Mouse (Mus musculus) telencephalon, adult 2 months (tissue): ENCODE results near the gene Rapgef2.
A peak's percentile ranks its signal among the peaks of the same experiment; 100 is the strongest.
"Not testable (repeated sequence)": the region's sequence is repeated elsewhere in the genome, so short reads cannot be mapped to it uniquely, and the experiment has no call there.

Source experiments
- DNase-seq: peaks from one replicate; pipeline ENCODE4 v3.0.0-alpha.2; 2011; ENCODE audit warnings: low read depth, low spot score

The Rapgef2 gene

GRCm38 (mm10) chr3:79101737-79102136 lies 184.6 kb downstream of the Rapgef2 start:
- DNase-seq = no peak

- no peak for DNase-seq
Measured at GRCm38 (mm10) chr3:79100831-79101230, 185.5 kb downstream of the Rapgef2 start.

- DNase-seq = no peak
Measured at GRCm38 (mm10) chr3:79089091-79089490, 197.2 kb downstream of the Rapgef2 start.

GRCm38 (mm10) chr3:79088461-79088860 lies 197.9 kb downstream of the Rapgef2 start:
- DNase-seq = no peak

GRCm38 (mm10) chr3:79086282-79086681 lies 200.0 kb downstream of the Rapgef2 start:
- DNase-seq = no peak

DNA sequence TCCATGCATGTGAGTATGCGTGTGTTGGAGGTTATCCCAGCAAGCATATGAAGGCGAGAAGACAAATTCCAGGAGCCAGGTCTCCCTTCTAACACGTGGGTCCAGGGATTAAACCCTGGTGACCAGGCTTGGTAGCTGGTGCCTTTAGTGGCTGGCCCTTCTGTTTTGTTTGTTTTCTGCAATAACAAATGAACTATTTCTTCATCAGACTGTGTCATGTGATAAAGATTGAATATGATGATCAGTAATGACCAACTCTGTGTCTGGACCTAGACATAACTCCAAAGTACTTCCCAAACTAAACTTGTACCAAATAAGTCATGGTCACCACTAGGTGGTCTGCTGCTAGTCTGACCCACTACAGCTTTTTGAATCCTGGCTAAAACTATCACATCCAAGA lies 202.4 kb downstream of the Rapgef2 start:
- DNase-seq = no peak

- no peak for DNase-seq
Measured at GRCm38 (mm10) chr3:79083030-79083429, 203.3 kb downstream of the Rapgef2 start.

DNA sequence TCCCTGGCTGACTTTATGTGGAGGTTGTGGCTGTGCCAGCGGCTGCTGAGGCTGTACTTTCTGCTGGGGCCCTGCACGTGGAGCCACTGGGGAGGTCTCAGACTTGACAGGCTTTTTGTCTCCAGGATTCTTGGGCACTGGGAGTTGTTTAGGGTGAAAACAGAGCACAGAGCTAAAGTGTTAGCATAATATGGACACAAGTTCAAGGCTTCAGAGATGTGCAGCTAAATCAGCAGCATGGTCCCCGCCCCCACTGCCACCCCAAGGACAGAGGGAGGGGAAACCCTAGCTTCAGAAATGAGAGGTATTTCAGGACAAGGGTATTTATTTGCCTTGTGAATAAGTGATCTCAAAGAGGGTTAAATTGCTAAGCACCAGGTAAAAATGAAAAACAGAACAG lies 207.2 kb downstream of the Rapgef2 start:
- no peak for DNase-seq

GRCm38 (mm10) chr3:79074970-79075369 lies 211.3 kb downstream of the Rapgef2 start:
- DNase-seq = no peak

- DNase-seq = no peak
Measured at GRCm38 (mm10) chr3:79073541-79074244, 212.6 kb downstream of the Rapgef2 start.

GRCm38 (mm10) chr3:79071561-79071960 lies 214.8 kb downstream of the Rapgef2 start:
- DNase-seq = peak; percentile 45

GRCm38 (mm10) chr3:79069891-79070290 lies 216.4 kb downstream of the Rapgef2 start:
- no peak for DNase-seq

DNA sequence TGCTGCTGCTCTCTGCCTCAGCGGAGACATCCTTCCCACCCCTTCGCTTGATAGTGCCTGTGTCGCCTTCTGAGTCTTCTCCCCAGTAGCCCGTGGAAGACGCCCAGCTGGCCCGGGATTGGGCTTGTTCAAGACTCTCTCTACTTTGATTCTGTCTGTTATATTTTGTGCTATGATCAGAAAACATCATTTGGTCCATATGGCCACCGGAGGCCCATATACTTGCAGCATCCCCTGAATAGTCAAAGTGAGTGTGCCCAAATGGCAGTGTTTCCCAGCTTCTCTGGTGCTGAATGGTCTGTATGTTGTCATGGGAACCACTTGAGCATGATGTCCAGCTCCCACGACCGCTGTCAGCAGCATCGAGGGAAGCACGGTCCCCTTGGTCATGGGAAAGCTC lies 217.3 kb downstream of the Rapgef2 start:
- no peak for DNase-seq

DNA sequence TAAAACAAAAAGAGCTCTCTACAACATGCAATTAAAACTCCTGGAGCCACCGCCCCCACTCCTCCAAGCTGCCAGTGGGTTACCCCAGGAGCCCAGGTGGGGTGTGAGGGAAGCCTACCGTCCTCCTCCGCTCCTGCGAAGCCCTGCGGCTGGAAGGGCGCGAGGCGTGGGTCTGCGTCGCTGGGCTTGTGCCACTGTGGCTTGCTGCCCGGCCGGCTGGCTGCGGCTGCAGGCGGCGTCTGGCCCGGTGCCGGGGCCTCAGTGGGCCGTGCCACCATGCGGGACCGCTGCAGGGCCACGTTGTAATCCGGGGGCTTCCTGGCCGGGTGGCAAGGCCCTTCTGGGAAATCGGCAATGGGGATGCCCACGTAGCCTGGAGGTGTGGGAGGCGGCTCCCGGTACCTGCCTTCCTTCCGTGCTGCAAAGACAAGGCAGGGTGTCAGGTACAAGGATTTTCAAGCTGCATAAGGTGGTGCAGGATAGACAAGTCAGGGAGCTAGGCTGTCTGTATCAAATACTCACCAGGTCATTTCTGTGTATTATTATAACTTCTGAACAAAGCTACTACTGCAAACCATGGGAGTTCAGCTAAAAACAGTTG lies 219.8 kb downstream of the Rapgef2 start:
- peak; percentile 40 for DNase-seq

- no peak for DNase-seq
Measured at GRCm38 (mm10) chr3:79064096-79064495, 222.2 kb downstream of the Rapgef2 start.

DNA sequence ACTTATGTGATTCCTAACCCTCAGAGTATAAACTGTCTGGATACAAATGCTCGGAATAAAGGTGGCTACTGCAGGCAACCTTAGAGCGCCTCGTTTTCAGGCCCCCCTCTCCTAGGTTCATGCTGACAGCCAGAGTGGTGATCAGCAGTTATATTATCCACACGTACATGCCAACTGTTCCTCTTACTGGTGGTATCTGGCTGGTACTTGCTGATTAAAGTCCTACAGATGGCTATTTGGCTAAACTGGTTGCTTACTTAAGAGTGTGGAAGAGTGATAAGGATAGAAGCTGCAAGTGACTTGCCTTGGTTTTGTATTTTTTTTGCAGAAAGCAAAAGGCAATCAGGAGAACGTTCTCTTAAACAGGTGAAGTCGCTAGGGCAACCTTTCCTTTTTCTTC lies 224.9 kb downstream of the Rapgef2 start:
- no peak for DNase-seq

- not testable (repeated sequence) for DNase-seq
Measured at GRCm38 (mm10) chr3:79058491-79058890, 227.8 kb downstream of the Rapgef2 start.

GRCm38 (mm10) chr3:79045251-79045650 lies 241.1 kb downstream of the Rapgef2 start:
- no peak for DNase-seq

- no peak for DNase-seq
Measured at GRCm38 (mm10) chr3:79042973-79043372, 243.3 kb downstream of the Rapgef2 start.

DNA sequence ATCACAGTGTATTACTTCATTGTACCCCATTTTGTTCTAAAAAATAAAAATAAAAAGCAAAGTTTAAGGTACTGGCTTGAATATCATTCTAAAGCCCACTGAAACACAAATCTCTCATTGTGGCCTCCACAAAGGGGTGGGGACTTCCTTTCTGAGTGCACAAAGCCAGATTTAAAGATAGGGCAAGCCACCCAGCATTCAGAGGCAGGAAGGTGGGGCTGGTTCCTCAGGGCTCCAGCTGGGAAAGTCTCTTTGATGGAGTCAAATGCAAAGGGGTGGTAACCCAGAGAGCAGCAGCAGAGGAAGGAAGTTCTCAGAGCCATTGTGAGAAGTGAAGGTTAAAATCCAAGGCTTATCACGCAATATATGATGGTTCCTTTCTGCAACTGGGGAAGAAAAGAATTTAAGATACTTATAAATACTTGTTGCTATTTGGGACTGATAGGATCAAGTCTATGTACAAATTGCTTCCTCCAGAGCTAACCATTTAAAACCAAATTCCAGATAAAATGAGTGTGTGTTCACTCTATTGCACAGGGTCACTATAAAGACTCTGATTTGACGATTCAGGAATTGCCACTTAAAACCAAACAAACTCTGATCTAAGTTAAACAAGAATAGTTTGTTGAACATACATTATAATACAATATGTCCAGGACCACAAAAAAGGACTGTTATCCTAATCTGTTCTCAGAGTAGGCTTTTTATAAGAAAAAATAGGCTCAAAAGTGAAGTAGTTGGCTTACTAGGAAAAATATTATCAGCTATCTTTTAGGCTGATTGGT lies 246.5 kb downstream of the Rapgef2 start:
- no peak for DNase-seq

DNA sequence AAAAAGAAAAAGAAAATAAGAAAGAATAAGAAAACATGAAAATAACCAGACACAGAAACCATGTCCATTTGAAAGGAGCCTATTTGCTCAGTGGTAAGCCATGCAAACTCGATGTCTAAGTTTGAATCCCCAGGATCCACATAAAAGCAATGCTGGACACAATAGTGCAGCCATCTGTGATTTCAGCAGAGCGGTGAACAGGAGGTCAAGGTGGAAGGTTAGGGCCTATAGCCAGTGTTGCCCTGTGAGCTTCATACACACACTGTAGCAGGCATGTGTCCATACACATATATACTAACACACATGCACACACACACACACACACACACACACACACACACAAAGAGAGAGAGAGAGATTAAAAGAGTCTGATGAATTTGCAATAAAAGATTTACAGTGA lies 247.3 kb downstream of the Rapgef2 start:
- DNase-seq = no peak

DNA sequence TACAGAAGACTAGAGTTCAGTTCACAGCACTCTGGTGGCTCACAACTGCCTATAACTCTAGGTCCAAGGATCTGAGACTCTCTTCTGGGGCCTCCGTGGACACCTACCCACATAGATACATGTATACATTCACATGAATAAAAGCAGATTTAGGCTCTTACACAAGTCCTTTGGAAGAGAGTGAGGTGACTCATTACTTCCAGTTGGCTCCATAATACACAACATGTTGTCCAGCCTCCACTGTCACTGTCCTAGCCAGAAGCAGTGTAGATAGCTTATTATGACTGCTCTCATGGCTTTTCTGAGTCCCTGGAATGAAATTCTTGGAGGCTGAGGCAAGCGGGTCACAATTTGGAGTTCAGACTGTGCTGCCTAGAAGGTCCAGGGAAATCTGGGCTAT lies 251.9 kb downstream of the Rapgef2 start:
- DNase-seq = no peak

- DNase-seq = no peak
Measured at GRCm38 (mm10) chr3:79030855-79031254, 255.5 kb downstream of the Rapgef2 start.
